Mouse (Mus musculus) olfactory bulb, adult 2 months (tissue): ENCODE results near the gene Focad.

Experiments
- CTCF ChIP-seq: fragments of 200-500 bp; IDR thresholded peaks from 2 replicates; pipeline ENCODE4 v1.5.1; 2012; ENCODE audit warnings: low read depth, mild to moderate bottlenecking, low read length, moderate library complexity; ENCODE audit not compliant: insufficient read depth
- POLR2A ChIP-seq: fragments of 200-500 bp; IDR thresholded peaks from 2 replicates; pipeline ENCODE4 v1.6.1; 2012; ENCODE audit warnings: mild to moderate bottlenecking, low read depth, low read length, moderate library complexity; ENCODE audit not compliant: insufficient read depth

GRCm38 (mm10) chr4:88078983-88079382 lies 15.4 kb upstream of the Focad start:
- TF ChIP-seq POLR2A = no peak
- no peak for TF ChIP-seq CTCF
